Mouse (Mus musculus) limb, embryonic 14.5 days (tissue): ENCODE measurements around the gene Olfr1417. TPM values are rescaled to one million over a fixed set of nuclear protein-coding genes. Genes with fewer than 3 reads are reported as not detected.

ENCODE experiments used
- ATAC-seq: fragments of 200-750 bp; cut with Nextera tagmentation; 2 replicates; pipeline ENCODE4 v1.8.0; 2017; ENCODE audit warnings: low read depth, moderate number of reproducible peaks, moderate TSS enrichment; ENCODE audit not compliant: low FRiP score
- DNase-seq: peaks from one replicate; pipeline ENCODE4 v3.0.0-alpha.2; 2015; ENCODE audit warnings: low spot score
- H3K27ac ChIP-seq: fragments of 300-500 bp; sonication (generic); replicated peaks from 2 replicates; pipeline ENCODE4 v1.5.1; 2014; ENCODE audit warnings: low read depth, mild to moderate bottlenecking, low read length, moderate library complexity, mixed read lengths
- H3K27me3 ChIP-seq: fragments of 300-500 bp; sonication (generic); 2 replicates; pipeline ENCODE4 v1.6.1; 2014; ENCODE audit warnings: low read length, mixed read lengths; ENCODE audit not compliant: control insufficient read depth, insufficient read depth
- H3K36me3 ChIP-seq: fragments of 300-500 bp; sonication (generic); 2 replicates; pipeline ENCODE4 v1.6.1; 2014; ENCODE audit warnings: mild to moderate bottlenecking, low read length, moderate library complexity, mixed read lengths; ENCODE audit not compliant: control insufficient read depth, insufficient read depth
- H3K4me1 ChIP-seq: fragments of 300-500 bp; sonication (generic); 2 replicates; pipeline ENCODE4 v1.6.1; 2014; ENCODE audit warnings: antibody characterized with exemption, low read length, mixed read lengths; ENCODE audit not compliant: control insufficient read depth, insufficient read depth
- H3K4me2 ChIP-seq: fragments of 300-500 bp; sonication (generic); replicated peaks from 2 replicates; pipeline ENCODE4 v1.6.1; 2014; ENCODE audit warnings: low read depth, mild to moderate bottlenecking, low read length, moderate library complexity; ENCODE audit not compliant: severe bottlenecking
- H3K4me3 ChIP-seq: fragments of 300-500 bp; sonication (generic); replicated peaks from 2 replicates; pipeline ENCODE4 v1.5.1; 2014; ENCODE audit warnings: low read length
- H3K9ac ChIP-seq: fragments of 300-500 bp; sonication (generic); 2 replicates; pipeline ENCODE4 v1.6.1; 2014; ENCODE audit warnings: mild to moderate bottlenecking, low read depth, low read length, moderate library complexity; ENCODE audit not compliant: severe bottlenecking
- H3K9me3 ChIP-seq: fragments of 300-500 bp; sonication (generic); 2 replicates; pipeline ENCODE4 v1.6.1; 2016; ENCODE audit warnings: low read length; ENCODE audit not compliant: control insufficient read depth
- POLR2A ChIP-seq: fragments of 200-500 bp; IDR thresholded peaks from 2 replicates; pipeline ENCODE4 v1.8.0; 2012; ENCODE audit warnings: inconsistent platforms, mild to moderate bottlenecking, moderate library complexity, borderline replicate concordance; ENCODE audit not compliant: insufficient read depth, insufficient read length; ENCODE audit errors: extremely low read depth
- WGBS: fragments of 180-500 bp; shearing (Covaris S2); extraction: QIAGEN DNeasy Blood & Tissue Kit; methylation state at CpG from one replicate; pipeline ENCODE4 v1.1.7; 2014; 5-methylcytosine and 5-hydroxymethylcytosine counted together
- polyA plus RNA-seq, 2 experiments: library from polyadenylated mRNA; depleted of rRNA in 1 of 2; stranded (reverse) in 1 of 2; unstranded in 1 of 2; fragments of >200 nt; fragmentation: Nextera tagmentation in 1 of 2; extraction: Ambion mirVana in 1 of 2; gene quantifications; 2 replicates each; pipeline versions ENCODE4 v1.2.1 to v1.2.3; 2012 to 2014

Gene Olfr1417
- polyA plus RNA-seq, 2 experiments, result not detected

DNA sequence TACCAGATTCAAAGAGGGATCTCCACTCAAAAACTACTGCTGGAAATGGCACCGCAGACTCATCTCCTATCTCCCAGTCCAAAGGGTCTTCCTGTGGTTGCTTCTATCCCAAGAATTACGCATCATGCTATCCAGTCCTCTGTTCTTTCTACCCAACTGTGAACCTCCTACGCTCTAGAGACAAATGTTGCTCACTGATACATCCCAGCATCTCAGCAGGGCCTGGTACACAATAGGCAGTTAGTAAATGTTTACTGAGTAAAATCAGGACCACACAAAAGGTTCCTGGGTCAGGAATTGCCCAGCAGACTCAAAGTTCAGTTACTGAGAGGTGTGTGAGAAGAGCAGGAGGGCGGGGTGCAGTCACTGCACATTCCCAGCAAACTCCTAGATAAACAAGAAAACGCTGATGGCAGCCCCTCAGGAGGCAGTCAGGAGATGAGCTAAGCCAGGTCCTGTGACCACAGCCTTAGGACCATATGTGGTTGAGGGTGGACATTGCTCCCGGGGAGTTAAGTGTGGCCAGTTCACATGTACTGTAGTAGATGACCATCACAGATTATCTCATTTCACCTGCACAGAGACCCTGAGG lies 24.2 kb downstream of the Olfr1417 start:
- H3K4me2 ChIP-seq, result no peak overlapping the region
- no peaks in the 10 kb centered on the region for H3K9me3 ChIP-seq
- DNase-seq (no peak), ATAC-seq (no peak)
- no peaks in the 10 kb centered on the region; the same call in 1 of the 2 replicates for H3K4me1 ChIP-seq
- peaks cover 42% of the 10 kb centered on the region for H3K27me3 ChIP-seq
- H3K36me3 ChIP-seq, result no peaks in the 10 kb centered on the region
- H3K4me3 ChIP-seq, result no peak overlapping the region
- WGBS, result 75% methylated on average over 6 of the region's 6 CpGs
- no peak overlapping the region for H3K27ac ChIP-seq
- no peak overlapping the region for H3K9ac ChIP-seq
- no peak for TF ChIP-seq POLR2A

DNA sequence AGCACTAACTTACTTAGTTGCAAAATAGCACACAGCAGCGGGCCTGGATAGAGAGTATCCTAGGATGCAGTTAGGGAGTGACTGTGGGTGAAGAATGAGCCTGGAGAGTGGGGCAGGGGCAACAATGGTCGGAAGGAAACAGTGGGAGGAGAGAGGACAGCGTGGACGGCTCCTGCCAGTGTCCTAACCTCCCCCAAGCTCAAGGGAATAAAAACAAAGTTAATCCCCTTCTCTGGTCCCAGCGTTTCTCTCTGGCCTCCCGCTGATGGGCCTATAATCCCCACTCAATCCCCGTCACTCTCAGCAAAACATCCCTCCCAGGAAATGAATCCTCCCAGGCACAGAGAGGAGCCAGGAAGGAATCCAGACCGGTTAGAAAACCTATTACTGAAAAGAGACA lies 25.4 kb downstream of the Olfr1417 start:
- no peak for DNase-seq
- Histone ChIP-seq H3K4me1 (no peaks in the 10 kb centered on the region), H3K4me2 (no peak overlapping the region), H3K4me3 (no peak overlapping the region), H3K9me3 (no peaks in the 10 kb centered on the region), H3K9ac (no peak overlapping the region), H3K36me3 (no peaks in the 10 kb centered on the region), H3K27me3 (peaks cover 31% of the 10 kb centered on the region), H3K27ac (no peak overlapping the region)
- WGBS, result 9% methylated on average over 8 of the region's 8 CpGs
- TF ChIP-seq POLR2A, result no peak
- no peak for ATAC-seq

DNA sequence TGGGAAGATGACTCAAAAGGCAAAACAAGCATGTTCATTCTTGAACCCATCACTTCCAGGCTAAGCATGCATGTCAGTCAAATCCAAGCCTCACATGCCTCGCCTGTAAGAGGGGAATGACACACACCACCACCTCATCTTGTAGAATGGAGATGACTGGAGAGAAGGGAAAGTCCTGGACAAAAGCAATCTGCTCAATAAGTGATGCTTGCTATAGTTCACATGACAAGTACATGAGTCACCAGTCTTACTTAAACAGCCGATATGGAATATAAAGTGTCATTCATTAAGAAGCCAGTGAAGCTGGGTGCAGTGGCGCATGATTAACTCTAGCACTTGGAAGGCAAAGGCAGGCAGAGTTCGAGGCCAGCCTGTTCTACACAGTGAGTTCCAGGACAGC lies 25.9 kb downstream of the Olfr1417 start:
- H3K4me2 ChIP-seq, result no peak overlapping the region
- H3K27ac ChIP-seq, result no peak overlapping the region
- H3K36me3 ChIP-seq, result no peaks in the 10 kb centered on the region
- H3K9ac ChIP-seq, result no peak overlapping the region
- no peaks in the 10 kb centered on the region for H3K9me3 ChIP-seq
- H3K27me3 ChIP-seq, result peaks cover 26% of the 10 kb centered on the region
- 80% methylated on average over 4 of the region's 4 CpGs for WGBS
- no peak for TF ChIP-seq POLR2A
- H3K4me1 ChIP-seq, result no peaks in the 10 kb centered on the region
- no peak for DNase-seq
- no peak for ATAC-seq
- no peak overlapping the region for H3K4me3 ChIP-seq

DNA sequence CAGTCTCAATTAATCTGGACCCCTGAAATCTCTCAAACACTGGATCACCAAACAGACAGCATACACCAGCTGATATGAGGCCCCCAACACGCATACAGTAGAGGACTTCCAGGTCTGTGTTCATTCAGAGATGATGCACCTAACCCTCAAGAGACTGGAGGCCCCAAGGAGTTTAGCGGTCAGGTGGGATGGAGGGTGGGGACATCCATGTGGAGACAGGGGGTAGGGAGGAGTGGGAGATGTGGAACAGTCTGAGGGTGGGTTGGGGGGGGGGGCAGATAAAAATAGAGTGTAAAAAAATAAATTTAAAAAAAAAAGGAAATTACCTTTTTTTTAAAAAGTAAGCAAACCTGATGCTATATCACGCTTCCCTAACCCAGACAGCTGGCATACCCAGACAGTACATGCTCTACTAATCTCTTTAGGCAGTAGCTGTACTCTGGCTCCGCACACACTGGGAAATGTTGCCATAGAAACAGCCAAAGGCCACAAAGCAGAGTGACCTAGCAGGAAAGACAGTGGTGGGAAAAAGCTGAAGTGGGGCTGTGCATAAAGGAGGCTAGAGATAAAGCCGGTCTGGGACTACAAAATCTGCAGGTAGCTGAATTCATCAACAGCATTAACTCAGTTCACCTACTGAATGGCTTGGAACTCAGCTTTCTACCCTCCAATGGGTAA lies 27.2 kb downstream of the Olfr1417 start:
- 72% methylated on average over 5 of the region's 5 CpGs for WGBS
- ATAC-seq (no peak), DNase-seq (no peak)
- H3K9ac ChIP-seq, result no peak overlapping the region
- H3K9me3 ChIP-seq, result no peaks in the 10 kb centered on the region
- no peak for TF ChIP-seq POLR2A
- H3K4me2 ChIP-seq, result no peak overlapping the region
- H3K4me3 ChIP-seq, result no peak overlapping the region
- H3K27ac ChIP-seq, result no peak overlapping the region
- peaks cover 13% of the 10 kb centered on the region; the same call in 1 of the 2 replicates for H3K27me3 ChIP-seq
- H3K4me1 ChIP-seq, result no peaks in the 10 kb centered on the region
- H3K36me3 ChIP-seq, result no peaks in the 10 kb centered on the region

DNA sequence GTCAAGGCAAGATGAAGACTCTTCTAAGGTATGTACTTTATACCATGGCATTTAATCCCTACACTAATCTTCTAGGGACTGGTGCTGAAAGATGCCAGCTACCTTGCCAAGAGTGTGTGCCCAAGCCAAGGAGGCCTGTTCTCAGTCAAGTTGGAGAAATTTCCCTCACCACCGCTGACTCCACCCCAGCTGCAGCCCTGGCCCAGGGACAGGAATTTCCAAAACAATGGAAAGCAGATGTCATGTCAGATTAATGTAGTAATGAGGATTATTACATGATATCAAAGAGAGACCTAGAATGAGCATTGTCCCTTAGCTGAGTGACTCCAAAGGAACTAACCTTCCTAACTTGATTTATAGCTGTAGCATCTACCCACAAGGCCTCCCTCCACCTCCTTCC lies 28.2 kb downstream of the Olfr1417 start:
- Histone ChIP-seq H3K36me3 (no peaks in the 10 kb centered on the region), H3K9ac (no peak overlapping the region), H3K4me2 (no peak overlapping the region), H3K4me3 (no peak overlapping the region), H3K4me1 (no peaks in the 10 kb centered on the region), H3K27ac (no peak overlapping the region), H3K27me3 (0 out of 2 replicates have a peak, but pooled peaks cover 5% of the 10 kb centered on the region), H3K9me3 (no peaks in the 10 kb centered on the region)
- 64% methylated on average over 1 of the region's 1 CpGs for WGBS
- DNase-seq (no peak), ATAC-seq (no peak)
- TF ChIP-seq POLR2A, result no peak
